Mouse (Mus musculus) gastrocnemius, postnatal 25 days (tissue): ENCODE data around the gene Ankrd6. TPM values are rescaled to one million over a fixed set of nuclear protein-coding genes. Genes with fewer than 3 reads are reported as not detected.
"Not testable (repeated sequence)": the region's sequence is repeated elsewhere in the genome, so short reads cannot be mapped to it uniquely, and the experiment has no call there.

ENCODE experiments used
- DNase-seq: peaks from one replicate; pipeline ENCODE4 v3.0.0; 2022
- long read RNA-seq, 2 experiments: library from polyadenylated mRNA; stranded (forward); transcript quantifications; one replicate each; pipeline ENCODE4 v2.0.0; 2021
- total RNA-seq, 2 experiments: library from RNA; stranded (reverse); gene quantifications; 1 replicate in 1 of 2; 2 replicates in 1 of 2; pipeline ENCODE4 v1.2.3; 2021

Gene Ankrd6
- total RNA-seq: 1 to 10 TPM; 2.2 to 3.2 TPM
- long read RNA-seq, experiment 1, full-length matches to known transcripts: 1 of 2 reads
- long read RNA-seq, experiment 1, partial matches to known transcripts: 0 of 2 reads
- long read RNA-seq, experiment 1, other reads (novel, unspliced or antisense): 1 of 2 reads
- long read RNA-seq, experiment 2, full-length matches to known transcripts: 3 of 3 reads
- long read RNA-seq, experiment 2, partial matches to known transcripts: 0 of 3 reads
- long read RNA-seq, experiment 2, other reads (novel, unspliced or antisense): 0 of 3 reads

- peak; percentile 63 for DNase-seq
Measured at GRCm38 (mm10) chr4:32950356-32951034, at the start of gene Ankrd6. Gene Ankrd6, minus strand, starts transcription at chr4:32950841.

- no peak for DNase-seq
Measured at GRCm38 (mm10) chr4:32998996-32999395, 48.4 kb upstream of the Ankrd6 start.

- DNase-seq: no peak
Measured at GRCm38 (mm10) chr4:32997571-32997970, 46.9 kb upstream of the Ankrd6 start.

GRCm38 (mm10) chr4:32996083-32996482 is 45.4 kb upstream of the Ankrd6 start:
- no peak for DNase-seq

- no peak for DNase-seq
Measured at GRCm38 (mm10) chr4:32994168-32994567, 43.5 kb upstream of the Ankrd6 start.

GRCm38 (mm10) chr4:32989346-32989745 is 38.7 kb upstream of the Ankrd6 start:
- no peak for DNase-seq

- DNase-seq: no peak
Measured at GRCm38 (mm10) chr4:32987006-32987405, 36.4 kb upstream of the Ankrd6 start.

GRCm38 (mm10) chr4:32985684-32986083 is 35.0 kb upstream of the Ankrd6 start:
- DNase-seq: no peak

GRCm38 (mm10) chr4:32984801-32985675 is 34.4 kb upstream of the Ankrd6 start:
- DNase-seq: no peak

GRCm38 (mm10) chr4:32984242-32984641 is 33.6 kb upstream of the Ankrd6 start:
- no peak for DNase-seq

- DNase-seq: peak; percentile 69
Measured at GRCm38 (mm10) chr4:32983176-32984155, 32.8 kb upstream of the Ankrd6 start.

GRCm38 (mm10) chr4:32982716-32983175 is 32.1 kb upstream of the Ankrd6 start, which contains the start of gene Rragd:
Gene Rragd, plus strand, starts transcription at chr4:32983037.
- peak; percentile 16 for DNase-seq

GRCm38 (mm10) chr4:32982041-32982715 is 31.5 kb upstream of the Ankrd6 start:
- no peak for DNase-seq

- DNase-seq: no peak
Measured at GRCm38 (mm10) chr4:32981617-32982016, 31.0 kb upstream of the Ankrd6 start.

GRCm38 (mm10) chr4:32980061-32980460 is 29.4 kb upstream of the Ankrd6 start:
- DNase-seq: no peak

- no peak for DNase-seq
Measured at GRCm38 (mm10) chr4:32977331-32977730, 26.7 kb upstream of the Ankrd6 start.

- not testable (repeated sequence) for DNase-seq
Measured at GRCm38 (mm10) chr4:32964619-32965018, 14.0 kb upstream of the Ankrd6 start.

GRCm38 (mm10) chr4:32961394-32961793 is 10.8 kb upstream of the Ankrd6 start:
- no peak for DNase-seq

- DNase-seq: no peak
Measured at GRCm38 (mm10) chr4:32956423-32956822, 5.8 kb upstream of the Ankrd6 start.

- DNase-seq: no peak
Measured at GRCm38 (mm10) chr4:32952681-32953080, 2.0 kb upstream of the Ankrd6 start.
